Mouse (Mus musculus) intestine, embryonic 16.5 days (tissue): ENCODE results near the gene Repin1. TPM values are rescaled to one million over a fixed set of nuclear protein-coding genes. Genes with fewer than 3 reads are reported as not detected.

ENCODE experiments used
- ATAC-seq: fragments of 200-750 bp; cut with Nextera tagmentation; 2 replicates; pipeline ENCODE4 v1.8.0; 2017; ENCODE audit warnings: moderate TSS enrichment, moderate library complexity
- H3K27ac ChIP-seq: fragments of 300-500 bp; sonication (generic); 2 replicates; pipeline ENCODE4 v1.5.1; 2014; ENCODE audit warnings: mild to moderate bottlenecking, low read length
- H3K27me3 ChIP-seq: fragments of 300-500 bp; sonication (generic); replicated peaks from 2 replicates; pipeline ENCODE4 v1.6.1; 2014; ENCODE audit warnings: low read length, control low read depth, mixed read lengths; ENCODE audit not compliant: control insufficient read depth, insufficient read depth
- H3K36me3 ChIP-seq: fragments of 300-500 bp; sonication (generic); 2 replicates; pipeline ENCODE4 v1.6.1; 2014; ENCODE audit warnings: low read length, control low read depth; ENCODE audit not compliant: control insufficient read depth, insufficient read depth
- H3K4me1 ChIP-seq: fragments of 300-500 bp; sonication (generic); 2 replicates; pipeline ENCODE4 v1.6.1; 2014; ENCODE audit warnings: low read length, control low read depth, mixed read lengths; ENCODE audit not compliant: control insufficient read depth, insufficient read depth
- H3K4me2 ChIP-seq: fragments of 300-500 bp; sonication (generic); 2 replicates; pipeline ENCODE4 v1.6.1; 2014; ENCODE audit warnings: low read depth, low read length, control low read depth
- H3K4me3 ChIP-seq: fragments of 300-500 bp; sonication (generic); 2 replicates; pipeline ENCODE4 v1.5.1; 2014; ENCODE audit warnings: mild to moderate bottlenecking, low read length
- H3K9ac ChIP-seq: fragments of 300-500 bp; sonication (generic); 2 replicates; pipeline ENCODE4 v1.6.1; 2014; ENCODE audit warnings: low read depth, low read length
- H3K9me3 ChIP-seq: fragments of 300-500 bp; sonication (generic); 2 replicates; pipeline ENCODE4 v1.6.1; 2016; ENCODE audit warnings: low read length, control low read depth; ENCODE audit not compliant: control insufficient read depth
- WGBS: fragments of 180-500 bp; shearing (Covaris S2); extraction: QIAGEN DNeasy Blood & Tissue Kit; methylation state at CpG from one replicate; pipeline ENCODE4 v1.1.7; 2014; 5-methylcytosine and 5-hydroxymethylcytosine counted together
- polyA plus RNA-seq: library from polyadenylated mRNA; unstranded; fragments of >200 nt; fragmentation: Nextera tagmentation; extraction: Ambion mirVana; gene quantifications from 2 replicates; pipeline ENCODE4 v1.2.1, GENCODE M21; 2015

The Repin1 gene
- 22.1 and 22.4 TPM in 2 replicates for polyA plus RNA-seq

- peak within 1 kb of the TSS; percentile 85 for H3K27ac ChIP-seq
- no peaks in the 10 kb centered on the region for H3K27me3 ChIP-seq
- H3K9ac ChIP-seq: peak within 1 kb of the TSS; percentile 92
- H3K4me2 ChIP-seq: peak within 1 kb of the TSS; percentile 84
- peaks cover 10% of the 10 kb centered on the region; the same call in 1 of the 2 replicates for H3K4me1 ChIP-seq
- peaks cover 23% of the 10 kb centered on the region for H3K9me3 ChIP-seq
- WGBS: 7% methylated on average over 42 of the region's 45 CpGs
- ATAC-seq: peak; percentile 90
- peaks cover 32% of the 10 kb centered on the region for H3K36me3 ChIP-seq
- peak within 1 kb of the TSS; percentile 77 for H3K4me3 ChIP-seq
These were observed at the start of gene Repin1, which contains the start of gene Gm44965 for GRCm38 (mm10) chr6:48593158-48594042. Repin1 (plus strand) TSS chr6:48593883. Gm44965 (plus strand) TSS chr6:48593941.

GRCm38 (mm10) chr6:48545251-48545650, 48.4 kb upstream of the Repin1 start:
- 78% methylated on average over 5 of the region's 5 CpGs for whole genome bisulfite sequencing
- H3K9me3 ChIP-seq: no peaks in the 10 kb centered on the region
- H3K4me3 ChIP-seq: no peak overlapping the region
- ATAC-seq: no peak
- no peaks in the 10 kb centered on the region for H3K36me3 ChIP-seq
- H3K9ac ChIP-seq: no peak overlapping the region
- no peaks in the 10 kb centered on the region for H3K27me3 ChIP-seq
- H3K27ac ChIP-seq: no peak overlapping the region
- no peak overlapping the region for H3K4me2 ChIP-seq
- peaks cover 10% of the 10 kb centered on the region for H3K4me1 ChIP-seq

- H3K4me2 ChIP-seq: no peak overlapping the region
- no peak for ATAC-seq
- no peaks in the 10 kb centered on the region for H3K36me3 ChIP-seq
- no peak overlapping the region for H3K4me3 ChIP-seq
- H3K27me3 ChIP-seq: no peaks in the 10 kb centered on the region
- no peaks in the 10 kb centered on the region for H3K9me3 ChIP-seq
- H3K4me1 ChIP-seq: peaks cover 10% of the 10 kb centered on the region
- H3K9ac ChIP-seq: no peak overlapping the region
- WGBS: 56% methylated on average over 1 of the region's 1 CpGs
- H3K27ac ChIP-seq: no peak overlapping the region
These were observed 47.4 kb upstream of the Repin1 start for GRCm38 (mm10) chr6:48546271-48546670.

- no peak overlapping the region for H3K4me2 ChIP-seq
- no peak overlapping the region for H3K27ac ChIP-seq
- no peak for ATAC-seq
- H3K4me1 ChIP-seq: peaks cover 4% of the 10 kb centered on the region
- H3K27me3 ChIP-seq: no peaks in the 10 kb centered on the region
- H3K9me3 ChIP-seq: no peaks in the 10 kb centered on the region
- no peak overlapping the region for H3K4me3 ChIP-seq
- no peaks in the 10 kb centered on the region for H3K36me3 ChIP-seq
- 47% methylated on average over 4 of the region's 4 CpGs for WGBS
- no peak overlapping the region for H3K9ac ChIP-seq
These were observed 46.8 kb upstream of the Repin1 start for GRCm38 (mm10) chr6:48546858-48547257.

- Histone ChIP-seq H3K4me1 (no peaks in the 10 kb centered on the region), H3K27ac (no peak overlapping the region), H3K9ac (no peak overlapping the region), H3K9me3 (no peaks in the 10 kb centered on the region), H3K4me3 (no peak overlapping the region), H3K27me3 (no peaks in the 10 kb centered on the region), H3K36me3 (no peaks in the 10 kb centered on the region), H3K4me2 (no peak overlapping the region)
- WGBS: 79% methylated on average over 6 of the region's 6 CpGs
- no peak for ATAC-seq
These were observed 45.4 kb upstream of the Repin1 start for GRCm38 (mm10) chr6:48548314-48548713.

GRCm38 (mm10) chr6:48552918-48553317, 40.8 kb upstream of the Repin1 start:
- no peak overlapping the region for H3K27ac ChIP-seq
- ATAC-seq: no peak
- H3K9ac ChIP-seq: no peak overlapping the region
- no peaks in the 10 kb centered on the region for H3K27me3 ChIP-seq
- no peaks in the 10 kb centered on the region for H3K36me3 ChIP-seq
- H3K4me1 ChIP-seq: peaks cover 6% of the 10 kb centered on the region; the same call in 1 of the 2 replicates
- no peak overlapping the region for H3K4me2 ChIP-seq
- WGBS: 60% methylated on average over 4 of the region's 4 CpGs
- H3K9me3 ChIP-seq: no peaks in the 10 kb centered on the region
- H3K4me3 ChIP-seq: no peak overlapping the region

GRCm38 (mm10) chr6:48553819-48554218, 39.9 kb upstream of the Repin1 start:
- 79% methylated on average over 4 of the region's 4 CpGs for WGBS

GRCm38 (mm10) chr6:48554280-48555103, 39.2 kb upstream of the Repin1 start, which contains the start of gene Lrrc61:
Lrrc61 (plus strand) TSS chr6:48554796.
- Histone ChIP-seq H3K4me2 (peak within 1 kb of the TSS; percentile 77), H3K27me3 (no peaks in the 10 kb centered on the region), H3K9me3 (no peaks in the 10 kb centered on the region), H3K36me3 (no peaks in the 10 kb centered on the region), H3K4me1 (peaks cover 6% of the 10 kb centered on the region; the same call in 1 of the 2 replicates), H3K9ac (peak within 1 kb of the TSS; percentile 69), H3K27ac (peak within 1 kb of the TSS; percentile 92), H3K4me3 (peak within 1 kb of the TSS; percentile 55)
- peak; percentile 95 for ATAC-seq
- under 1% methylated on average over 39 of the region's 39 CpGs for WGBS

More at GRCm38 (mm10) chr6:48553819-48554218, 39.9 kb upstream of the Repin1 start:
- Histone ChIP-seq H3K36me3 (no peaks in the 10 kb centered on the region), H3K9me3 (no peaks in the 10 kb centered on the region), H3K4me1 (peaks cover 6% of the 10 kb centered on the region; the same call in 1 of the 2 replicates), H3K4me3 (peak overlapping the region; percentile 55; the same call in 1 of the 2 replicates), H3K9ac (peak overlapping the region; percentile 69; the same call in 1 of the 2 replicates), H3K27ac (peak overlapping the region; percentile 92), H3K27me3 (no peaks in the 10 kb centered on the region), H3K4me2 (peak overlapping the region; percentile 77)
- no peak for ATAC-seq
